Mouse (Mus musculus) CD4-positive, CD25-positive, alpha-beta regulatory T cell (primary cell): ENCODE results near the gene Adh5. TPM values are rescaled to one million over a fixed set of nuclear protein-coding genes. Genes with fewer than 3 reads are reported as not detected.

ENCODE experiments used
- polyA plus RNA-seq: library from polyadenylated mRNA; unstranded; fragments of 100-300 nt; shearing (Covaris generic); gene quantifications from one replicate; pipeline ENCODE4 v1.2.1, GENCODE M21; 2017

Gene Adh5
- 150 TPM for polyA plus RNA-seq

DNA sequence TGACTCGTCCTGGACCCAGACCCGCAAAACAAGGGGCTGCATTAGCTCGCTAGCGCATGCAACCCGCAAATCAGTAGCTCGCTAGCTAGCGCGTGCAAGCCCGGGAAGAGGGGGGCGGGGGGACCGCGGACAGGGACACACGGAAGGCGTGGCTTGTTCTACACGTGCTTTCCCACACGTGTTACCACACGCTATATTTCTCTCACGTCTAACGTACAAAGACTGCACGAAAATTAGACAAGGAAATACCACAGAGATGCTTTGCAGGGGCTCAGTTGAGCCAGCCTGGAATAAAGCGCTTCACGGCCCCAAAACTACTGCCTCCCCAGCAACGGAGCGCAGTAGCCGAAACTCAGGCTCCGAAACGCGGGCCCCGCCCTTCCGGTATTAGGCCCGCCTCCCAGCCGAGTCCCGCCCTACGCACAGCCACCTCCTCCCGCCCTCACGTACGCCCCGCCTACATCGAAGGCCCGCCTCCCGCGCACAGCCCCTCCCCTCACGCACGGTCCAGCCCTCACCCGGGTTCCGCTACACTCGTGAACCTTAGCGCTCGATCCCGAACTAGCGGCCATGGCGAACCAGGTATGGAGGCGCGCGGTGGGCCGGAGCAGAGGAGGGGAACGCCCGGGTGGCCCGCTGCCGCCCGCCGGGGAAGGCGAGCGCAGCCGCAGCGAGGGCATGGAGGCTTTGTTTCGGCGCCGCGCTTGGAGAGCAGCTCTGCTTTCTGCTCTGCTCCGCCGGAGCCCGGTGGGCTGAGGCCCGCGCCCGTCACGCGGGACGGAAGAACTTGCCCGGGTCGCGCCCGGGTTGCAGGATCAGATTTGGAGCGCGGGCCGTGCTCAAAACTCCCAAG, at the start of gene Adh5:
Gene Adh5 (plus strand): TSS at position 482 of the 853 bp plus-strand sequence.

DNA sequence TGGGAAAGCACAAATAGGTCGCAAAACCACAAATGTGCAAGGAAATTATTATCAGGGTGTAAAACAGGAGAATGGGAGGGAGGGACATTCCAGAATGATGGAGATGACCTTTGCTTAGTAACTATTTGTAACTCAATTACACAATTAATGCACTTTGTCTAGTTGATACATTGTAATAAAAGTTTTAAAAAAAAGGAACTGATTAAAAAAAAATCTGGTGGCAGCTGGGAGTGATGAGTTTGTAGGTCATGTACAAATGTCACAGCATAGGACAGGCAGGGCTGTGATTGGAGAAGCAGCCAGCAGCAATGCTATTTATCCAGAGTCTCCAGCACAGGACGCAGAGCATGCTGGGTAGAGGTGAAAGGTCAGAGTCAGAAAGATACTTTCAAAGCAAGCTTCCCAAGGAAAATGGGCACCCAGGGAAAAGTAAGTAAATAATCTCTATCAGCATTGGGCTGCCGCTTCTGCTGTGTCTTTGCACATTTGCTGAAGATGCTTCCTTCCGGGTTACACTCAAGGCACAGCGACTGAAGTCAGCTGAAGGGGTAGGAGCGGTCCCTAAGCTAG, 27.7 kb upstream of the Adh5 start, which contains the start of gene Adh4:
Gene Adh4 (plus strand): TSS at position 346 of the 570 bp plus-strand sequence.

DNA sequence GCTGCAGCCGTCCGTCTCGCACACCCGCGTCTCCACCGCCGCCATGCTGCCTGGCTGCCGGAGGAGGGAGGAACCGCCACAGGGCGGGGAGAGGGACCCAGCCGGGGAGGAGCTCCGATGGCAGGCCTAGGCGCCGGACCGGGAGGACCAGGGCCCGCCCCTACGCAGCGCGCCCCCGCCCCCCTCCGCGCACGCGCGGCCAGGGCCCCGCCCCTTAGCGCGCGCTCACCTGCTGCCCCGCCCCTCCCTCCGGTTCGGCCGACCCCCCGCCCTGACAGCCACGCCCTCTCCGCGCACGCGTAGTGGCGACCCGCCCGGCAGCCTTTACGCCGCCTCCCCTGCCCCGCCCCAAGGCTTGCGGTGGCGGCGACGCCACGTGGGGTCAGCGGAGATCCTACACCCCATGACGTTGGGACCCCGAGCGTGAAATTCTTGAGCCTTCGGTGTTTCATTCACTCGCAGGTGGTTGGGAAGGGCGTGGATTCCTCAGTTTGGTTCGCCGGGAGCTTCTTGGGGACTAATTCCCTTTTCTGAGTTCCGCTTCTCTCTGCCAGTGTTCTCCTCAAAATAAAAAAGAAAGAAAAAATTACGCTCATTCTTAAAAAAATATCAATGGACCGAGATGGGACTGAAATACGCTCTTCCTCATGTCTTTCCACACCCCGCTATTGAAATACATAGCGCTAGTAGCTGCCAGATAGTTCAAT, 46.6 kb downstream of the Adh5 start, which contains the start of gene Metap1:
Gene Metap1 (minus strand): TSS at position 189 of the 707 bp plus-strand sequence.

Other genes with a start within 250 kb of the Adh5 start
- gene 4930579F01Rik, start 249.3 kb upstream of the Adh5 start, polyA plus RNA-seq = not detected
- gene Adh7, start 225.3 kb upstream of the Adh5 start, polyA plus RNA-seq = not detected
- gene Adh1, start 182.1 kb upstream of the Adh5 start, polyA plus RNA-seq = 6.7 TPM
- not detected for gene Adh6a, start 129.8 kb upstream of the Adh5 start, polyA plus RNA-seq
- gene Adh6b, start 101.3 kb upstream of the Adh5 start, polyA plus RNA-seq = not detected
- gene Adh4, start 27.6 kb upstream of the Adh5 start, polyA plus RNA-seq = not detected
- gene Metap1, start 46.4 kb downstream of the Adh5 start, polyA plus RNA-seq = 42.4 TPM
- 207 TPM for gene Eif4e, start 83.1 kb downstream of the Adh5 start, polyA plus RNA-seq